Mouse (Mus musculus) liver, adult 2 months (tissue): ENCODE measurements around the gene Smyd1. TPM values are rescaled to one million over a fixed set of nuclear protein-coding genes. Genes with fewer than 3 reads are reported as not detected.

Experiments used
- DNase-seq: peaks from one replicate; pipeline ENCODE4 v3.0.0-alpha.2; 2011; ENCODE audit warnings: low read depth, low spot score; ENCODE audit errors: extremely low read depth
- H3K27ac ChIP-seq: fragments of 200-500 bp; replicated peaks from 2 replicates; pipeline ENCODE4 v1.5.1; 2012; ENCODE audit warnings: low read depth, mild to moderate bottlenecking, control low read depth, inconsistent platforms, low read length; ENCODE audit not compliant: insufficient read depth
- H3K27me3 ChIP-seq: fragments of 200-500 bp; 2 replicates; pipeline ENCODE4 v1.6.1; 2012; ENCODE audit warnings: mild to moderate bottlenecking, moderate library complexity, low read length, inconsistent platforms; ENCODE audit not compliant: control insufficient read depth, insufficient read depth
- H3K36me3 ChIP-seq: fragments of 200-500 bp; 2 replicates; pipeline ENCODE4 v1.6.1; 2012; ENCODE audit warnings: low read length, inconsistent platforms; ENCODE audit not compliant: control insufficient read depth, insufficient read depth
- H3K4me1 ChIP-seq: fragments of 200-500 bp; 2 replicates; pipeline ENCODE4 v1.6.1; 2011; ENCODE audit warnings: low read length; ENCODE audit not compliant: control insufficient read depth, insufficient read depth
- H3K4me3 ChIP-seq: fragments of 200-500 bp; 2 replicates; pipeline ENCODE4 v1.5.1; 2011; ENCODE audit warnings: low read depth, mild to moderate bottlenecking, control low read depth, low read length, moderate library complexity; ENCODE audit not compliant: insufficient read depth
- H3K79me2 ChIP-seq: fragments of 200-500 bp; 2 replicates; pipeline ENCODE4 v1.6.1; 2012; ENCODE audit warnings: inconsistent platforms, mild to moderate bottlenecking, low read length, moderate library complexity; ENCODE audit not compliant: control insufficient read depth, insufficient read depth
- H3K9ac ChIP-seq: fragments of 200-500 bp; 2 replicates; pipeline ENCODE4 v1.6.1; 2012; ENCODE audit warnings: low read depth, mild to moderate bottlenecking, control low read depth, inconsistent platforms, low read length
- CTCF ChIP-seq: fragments of 200-500 bp; IDR thresholded peaks from 2 replicates; pipeline ENCODE4 v1.5.1; 2011; ENCODE audit warnings: low read depth, low read length, control low read depth
- POLR2A ChIP-seq: fragments of 200-500 bp; IDR thresholded peaks from 2 replicates; pipeline ENCODE4 v1.6.1; 2011; ENCODE audit warnings: low read length, control low read depth; ENCODE audit not compliant: insufficient read depth; ENCODE audit errors: extremely low read depth
- WGBS: fragments of 180-500 bp; shearing (Covaris S2); methylation state at CpG from one replicate; pipeline ENCODE4 v1.1.7; 2018; 5-methylcytosine and 5-hydroxymethylcytosine counted together
- polyA plus RNA-seq: library from polyadenylated mRNA; depleted of rRNA; stranded (reverse); fragments of >200 nt; gene quantifications from 2 replicates; pipeline ENCODE4 v1.2.3, GENCODE M21; 2012
- total RNA-seq: library from RNA; depleted of rRNA; stranded (reverse); fragments of >200 nt; gene quantifications from 2 replicates; pipeline ENCODE4 v1.2.3, GENCODE M21; 2014

Gene Smyd1
- total and polyA plus RNA-seq, 2 experiments: 1.5 to 3.7 TPM

GRCm38 (mm10) chr6:71348006-71348405 lies 26.0 kb upstream of the Smyd1 start:
- no peak for DNase-seq
- Histone ChIP-seq H3K79me2 (no peaks in the 10 kb centered on the region), H3K27me3 (no peaks in the 10 kb centered on the region), H3K36me3 (no peaks in the 10 kb centered on the region), H3K4me3 (no peak overlapping the region), H3K4me1 (no peaks in the 10 kb centered on the region), H3K27ac (no peak overlapping the region), H3K9ac (no peak overlapping the region)
- 95% methylated on average over 9 of the region's 9 CpGs for WGBS
- TF ChIP-seq POLR2A (no peak), CTCF (peak; percentile 10; the same call in 1 of the 2 replicates)

DNA sequence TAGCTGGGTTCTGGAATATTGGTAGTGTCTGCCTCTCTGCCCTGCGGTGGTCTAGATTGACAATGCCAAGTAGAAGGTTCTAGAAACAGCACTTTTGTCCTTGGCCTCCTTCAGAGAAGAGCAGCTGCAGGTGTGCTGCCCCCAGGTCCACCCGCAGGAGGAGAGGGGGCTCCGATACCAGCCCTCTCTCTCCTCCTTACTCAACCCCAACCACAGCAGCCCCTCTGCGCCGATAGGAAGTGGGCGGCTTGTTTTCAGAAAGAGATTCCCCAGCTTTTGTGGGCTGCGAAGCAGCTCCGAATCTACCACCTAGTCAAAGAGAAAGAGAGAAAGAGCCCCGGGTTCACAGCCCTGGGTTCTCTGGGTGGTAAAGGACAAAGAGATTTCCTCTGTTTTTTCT lies 19.1 kb upstream of the Smyd1 start:
- H3K27ac ChIP-seq: no peak overlapping the region
- 84% methylated on average over 9 of the region's 9 CpGs for WGBS
- H3K27me3 ChIP-seq: no peaks in the 10 kb centered on the region
- TF ChIP-seq POLR2A: no peak
- TF ChIP-seq CTCF: no peak
- H3K4me1 ChIP-seq: no peaks in the 10 kb centered on the region
- H3K36me3 ChIP-seq: no peaks in the 10 kb centered on the region
- no peaks in the 10 kb centered on the region for H3K79me2 ChIP-seq
- no peak overlapping the region for H3K4me3 ChIP-seq
- DNase-seq: no peak
- H3K9ac ChIP-seq: no peak overlapping the region

DNA sequence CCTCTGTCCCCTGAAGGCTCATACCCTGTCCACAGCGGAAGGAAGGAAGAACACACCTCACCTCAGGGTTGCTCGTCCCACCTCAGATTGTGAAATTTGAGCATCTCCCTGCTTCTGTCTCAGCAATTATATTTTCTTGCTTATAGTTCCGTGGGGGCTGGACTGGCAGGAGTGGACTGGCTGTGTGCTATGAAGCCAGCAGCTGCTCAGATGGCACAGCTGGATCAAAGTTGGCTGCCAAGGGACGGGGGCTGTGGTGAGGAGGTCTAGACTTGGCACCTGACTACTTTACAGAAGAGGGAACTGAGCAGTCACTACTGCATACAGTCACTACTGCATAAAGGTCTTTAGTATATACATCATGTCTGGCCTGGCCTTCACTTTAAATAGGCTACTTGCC lies 17.3 kb upstream of the Smyd1 start:
- H3K4me3 ChIP-seq: no peak overlapping the region
- no peaks in the 10 kb centered on the region for H3K4me1 ChIP-seq
- TF ChIP-seq CTCF (no peak), POLR2A (no peak)
- H3K27me3 ChIP-seq: no peaks in the 10 kb centered on the region
- H3K36me3 ChIP-seq: no peaks in the 10 kb centered on the region
- H3K27ac ChIP-seq: no peak overlapping the region
- H3K79me2 ChIP-seq: no peaks in the 10 kb centered on the region
- 87% methylated on average over 4 of the region's 4 CpGs for WGBS
- DNase-seq: no peak
- H3K9ac ChIP-seq: no peak overlapping the region

DNA sequence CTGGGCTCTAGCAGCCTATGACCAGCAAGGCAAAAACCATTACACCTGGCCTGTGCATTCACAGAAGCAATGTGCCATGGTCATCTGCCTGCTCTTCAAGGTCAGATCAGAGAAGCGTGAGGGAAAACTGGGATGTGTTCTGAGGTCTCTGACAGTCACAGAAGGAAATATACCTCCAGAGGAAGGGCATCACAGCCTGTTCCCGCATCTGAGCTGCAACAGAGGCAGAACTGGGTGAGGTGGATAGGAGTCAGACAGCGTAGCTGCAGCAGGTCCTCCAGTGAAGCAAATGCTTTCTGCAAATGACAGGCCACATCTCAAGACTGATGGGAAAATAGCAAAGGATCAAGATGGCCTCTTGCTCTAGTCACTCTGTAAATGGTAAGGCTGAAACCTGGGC lies 16.9 kb upstream of the Smyd1 start:
- H3K36me3 ChIP-seq: no peaks in the 10 kb centered on the region
- H3K27me3 ChIP-seq: no peaks in the 10 kb centered on the region
- H3K9ac ChIP-seq: no peak overlapping the region
- no peak overlapping the region for H3K27ac ChIP-seq
- H3K79me2 ChIP-seq: no peaks in the 10 kb centered on the region
- no peak for TF ChIP-seq POLR2A
- TF ChIP-seq CTCF: no peak
- no peak for DNase-seq
- 83% methylated on average over 3 of the region's 3 CpGs for WGBS
- no peaks in the 10 kb centered on the region for H3K4me1 ChIP-seq
- no peak overlapping the region for H3K4me3 ChIP-seq

DNA sequence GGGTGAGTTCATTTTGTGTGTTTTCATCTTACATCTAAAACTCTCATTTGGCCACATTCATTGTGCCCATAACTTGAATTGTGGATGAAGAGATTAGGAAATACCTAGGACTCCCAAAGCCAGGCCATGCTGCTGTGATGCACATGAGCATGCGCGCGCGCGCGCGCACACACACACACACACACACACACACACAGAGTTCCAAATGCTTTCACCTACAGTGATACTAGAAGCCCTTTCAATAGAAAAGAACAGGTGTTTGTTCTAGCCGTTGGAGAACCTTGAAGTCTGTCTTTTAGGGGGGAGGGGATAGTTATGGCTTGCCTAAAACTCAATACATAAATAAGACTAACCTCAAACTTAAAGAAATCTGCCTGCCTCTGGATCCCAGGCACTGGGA lies 15.6 kb upstream of the Smyd1 start:
- DNase-seq: no peak
- Histone ChIP-seq H3K36me3 (no peaks in the 10 kb centered on the region), H3K27me3 (no peaks in the 10 kb centered on the region), H3K9ac (no peak overlapping the region), H3K4me3 (no peak overlapping the region), H3K27ac (no peak overlapping the region), H3K79me2 (no peaks in the 10 kb centered on the region), H3K4me1 (no peaks in the 10 kb centered on the region)
- 93% methylated on average over 8 of the region's 8 CpGs for WGBS
- no peak for TF ChIP-seq CTCF
- TF ChIP-seq POLR2A: no peak

DNA sequence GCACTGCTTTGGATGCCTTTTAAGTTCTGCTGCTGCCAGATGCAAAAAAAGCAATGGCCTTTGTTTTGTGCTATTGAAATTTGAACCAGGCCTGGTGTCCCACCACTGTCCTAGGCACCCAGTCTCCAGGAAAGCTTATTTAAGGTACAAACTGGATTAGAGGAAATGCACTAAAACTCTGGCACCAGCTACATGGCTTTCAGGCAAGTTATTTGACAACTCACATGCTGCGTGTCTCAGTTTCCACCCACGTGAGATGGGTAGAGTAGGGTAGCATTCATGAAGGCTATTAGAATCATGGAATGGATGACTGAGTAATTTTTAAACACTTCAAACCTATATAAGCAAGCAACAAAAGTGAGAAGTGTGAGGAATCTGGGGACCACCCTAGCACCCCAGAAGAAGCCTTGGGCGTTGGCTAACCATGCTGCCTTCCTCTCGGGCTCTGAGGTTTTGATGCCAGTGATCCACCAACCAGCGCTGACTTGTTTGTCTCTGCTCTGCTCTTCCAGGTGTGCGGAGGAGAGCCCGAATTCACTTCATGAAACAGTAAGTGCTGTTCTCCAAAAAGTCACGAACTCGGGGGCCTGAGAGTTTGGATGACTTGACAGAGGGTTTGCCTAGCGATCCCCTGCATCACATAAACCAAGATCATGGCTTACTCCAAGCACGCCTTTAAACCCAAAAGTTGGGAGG lies 11.7 kb upstream of the Smyd1 start:
- Histone ChIP-seq H3K9ac (no peak overlapping the region), H3K36me3 (no peaks in the 10 kb centered on the region), H3K27ac (no peak overlapping the region), H3K27me3 (no peaks in the 10 kb centered on the region), H3K4me3 (no peak overlapping the region), H3K4me1 (no peaks in the 10 kb centered on the region), H3K79me2 (no peaks in the 10 kb centered on the region)
- 91% methylated on average over 11 of the region's 11 CpGs for WGBS
- DNase-seq: no peak
- TF ChIP-seq CTCF (no peak), POLR2A (no peak)
